Mouse (Mus musculus) macrophage (primary cell): Measurements from ENCODE around the gene Slc35e2. TPM values are rescaled to one million over a fixed set of nuclear protein-coding genes. Genes with fewer than 3 reads are reported as not detected.
A peak's percentile ranks its signal among the peaks of the same experiment; 100 is the strongest.
"Not testable (repeated sequence)": the region's sequence is repeated elsewhere in the genome, so short reads cannot be mapped to it uniquely, and the experiment has no call there.

Source experiments
- H3K27ac ChIP-seq: fragments of 350-480 bp; formaldehyde crosslinking; 2 replicates; pipeline ENCODE4 v1.9.0; 2021
- H3K36me3 ChIP-seq: fragments of 350-480 bp; formaldehyde crosslinking; 2 replicates; pipeline ENCODE4 v1.9.0; 2021; ENCODE audit errors: inconsistent target
- H3K4me3 ChIP-seq: fragments of 350-480 bp; formaldehyde crosslinking; 2 replicates; pipeline ENCODE4 v1.9.0; 2021; ENCODE audit errors: inconsistent target
- H3K79me2 ChIP-seq: fragments of 350-480 bp; formaldehyde crosslinking; 2 replicates; pipeline ENCODE4 v1.9.0; 2021; ENCODE audit errors: inconsistent target
- WGBS: methylation state at CpG from one replicate; pipeline ENCODE4 v1.1.7; 2026; ENCODE audit warnings: inconsistent platforms; ENCODE audit not compliant: missing documents; 5-methylcytosine and 5-hydroxymethylcytosine counted together
- polyA plus RNA-seq: library from polyadenylated mRNA; stranded (reverse); fragments of 250-400 nt; gene quantifications from 3 replicates; pipeline ENCODE4 v1.2.4, GENCODE M21; 2018; ENCODE audit warnings: inconsistent platforms

The Slc35e2 gene
- polyA plus RNA-seq, 1 experiment from 2014 or later, result 4.9 TPM

DNA sequence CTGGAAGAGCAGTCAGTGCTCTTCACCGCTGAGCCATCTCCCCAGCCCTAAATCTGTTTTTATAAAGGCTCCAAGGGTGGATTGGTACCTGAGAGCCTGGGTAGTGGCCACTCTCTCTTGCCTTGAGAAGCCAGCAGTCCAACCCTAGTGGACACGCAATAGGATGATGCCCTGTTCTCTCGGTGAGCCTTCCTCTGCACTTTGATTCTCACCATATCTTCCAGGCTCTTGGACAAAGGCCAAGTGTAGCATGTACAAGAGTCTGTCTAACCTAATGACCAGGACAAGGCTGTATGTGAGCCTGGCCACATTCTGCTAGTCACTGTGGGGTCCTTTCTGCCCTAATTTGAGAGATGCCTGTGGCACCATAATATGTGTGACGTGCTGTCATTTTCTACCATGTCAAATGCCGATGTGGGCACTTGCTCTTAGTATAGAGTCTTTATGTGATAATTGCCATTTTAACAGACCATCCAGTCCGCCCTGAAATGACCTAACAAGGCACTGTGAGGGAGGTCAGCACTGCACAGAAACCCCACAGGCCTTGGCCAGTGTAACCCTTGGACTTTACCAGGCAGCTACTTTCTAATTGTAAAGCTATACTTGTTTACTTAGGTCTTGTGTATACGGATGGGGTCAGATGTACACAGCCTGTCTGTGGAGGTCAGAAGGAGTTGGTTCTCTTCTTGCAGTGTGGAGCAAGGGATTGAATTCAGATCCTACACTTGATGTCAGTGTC, 32.4 kb upstream of the Slc35e2 start:
- H3K79me2 ChIP-seq, result peaks cover 99% of the 10 kb centered on the region
- 91% methylated on average over 7 of the region's 7 CpGs for WGBS
- H3K4me3 ChIP-seq, result no peak overlapping the region
- H3K27ac ChIP-seq, result no peak overlapping the region
- H3K36me3 ChIP-seq, result no peaks in the 10 kb centered on the region

DNA sequence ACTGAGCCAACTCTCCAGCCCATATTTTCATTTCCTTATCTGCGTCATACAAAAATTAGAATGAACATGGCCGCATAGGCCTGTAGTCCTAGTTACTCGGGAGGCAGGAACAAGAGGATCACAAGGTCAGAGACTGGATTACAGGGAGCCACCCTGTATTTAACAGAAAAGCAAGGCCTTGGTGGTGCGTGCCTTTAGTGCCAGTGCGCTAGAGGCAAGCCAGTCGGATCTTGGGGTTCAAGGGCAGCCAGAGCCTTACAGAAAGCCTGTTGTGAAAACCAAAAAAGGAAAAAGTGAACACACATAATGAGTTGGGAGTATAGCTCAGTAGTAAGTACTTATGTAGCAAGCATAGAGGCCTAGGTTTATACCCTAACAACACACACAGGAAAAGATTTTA, 31.4 kb upstream of the Slc35e2 start:
- Histone ChIP-seq H3K27ac (no peak overlapping the region), H3K79me2 (peaks cover 100% of the 10 kb centered on the region), H3K4me3 (no peak overlapping the region), H3K36me3 (no peaks in the 10 kb centered on the region)
- 95% methylated on average over 6 of the region's 6 CpGs for WGBS

GRCm38 (mm10) chr4:155570315-155570714, 30.9 kb upstream of the Slc35e2 start:
- H3K36me3 ChIP-seq, H3K27ac ChIP-seq, H3K4me3 ChIP-seq: not testable (repeated sequence)
- H3K79me2 ChIP-seq, result peaks cover 100% of the 10 kb centered on the region
- 93% methylated on average over 3 of the region's 11 CpGs for WGBS

GRCm38 (mm10) chr4:155571442-155571841, 29.8 kb upstream of the Slc35e2 start:
- Histone ChIP-seq H3K36me3 (peaks cover 7% of the 10 kb centered on the region; the same call in 1 of the 2 replicates), H3K4me3 (no peak overlapping the region), H3K27ac (0 out of 2 replicates have a peak overlapping the region, but pooled peaks have one; percentile 2)

GRCm38 (mm10) chr4:155573155-155573554, 28.1 kb upstream of the Slc35e2 start:
- WGBS, result 82% methylated on average over 2 of the region's 2 CpGs
- Histone ChIP-seq H3K27ac (no peak overlapping the region), H3K79me2 (peaks cover 100% of the 10 kb centered on the region), H3K36me3 (peaks cover 23% of the 10 kb centered on the region), H3K4me3 (no peak overlapping the region)

More at GRCm38 (mm10) chr4:155571442-155571841, 29.8 kb upstream of the Slc35e2 start:
- 39% methylated on average over 2 of the region's 2 CpGs for WGBS
- peaks cover 100% of the 10 kb centered on the region for H3K79me2 ChIP-seq

DNA sequence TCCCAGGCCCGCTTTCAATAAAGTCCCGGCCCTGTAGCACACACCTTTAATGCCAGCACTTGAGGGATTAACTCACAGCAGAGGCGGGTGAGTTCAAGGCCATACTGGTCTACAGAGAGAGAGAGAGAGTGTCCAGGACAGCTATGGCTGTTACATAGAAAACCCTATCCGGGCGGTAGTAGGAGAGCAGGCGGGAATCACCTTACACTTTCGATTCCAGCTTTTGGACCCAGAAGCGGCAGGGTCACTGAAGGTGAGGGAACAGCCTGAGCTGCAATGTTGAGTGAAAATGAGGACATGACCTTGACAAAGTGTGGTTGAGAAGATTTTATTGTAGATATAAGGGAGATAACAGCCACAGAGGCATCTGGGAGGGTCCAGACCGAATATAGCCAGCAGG, 27.3 kb upstream of the Slc35e2 start:
- H3K27ac ChIP-seq, result no peak overlapping the region
- WGBS, result 93% methylated on average over 9 of the region's 9 CpGs
- peaks cover 31% of the 10 kb centered on the region for H3K36me3 ChIP-seq
- H3K4me3 ChIP-seq, result no peak overlapping the region
- H3K79me2 ChIP-seq, result peaks cover 100% of the 10 kb centered on the region

- H3K4me3 ChIP-seq, result no peak overlapping the region
- H3K36me3 ChIP-seq, result peaks cover 38% of the 10 kb centered on the region
- H3K27ac ChIP-seq, result no peak overlapping the region
- H3K79me2 ChIP-seq, result peaks cover 94% of the 10 kb centered on the region
- WGBS, result 4% methylated on average over 10 of the region's 11 CpGs
Measured at GRCm38 (mm10) chr4:155574931-155575330, 26.3 kb upstream of the Slc35e2 start.

- no peak overlapping the region for H3K4me3 ChIP-seq
- H3K79me2 ChIP-seq, result peaks cover 93% of the 10 kb centered on the region
- peaks cover 38% of the 10 kb centered on the region for H3K36me3 ChIP-seq
- 90% methylated on average over 8 of the region's 8 CpGs for WGBS
- no peak overlapping the region for H3K27ac ChIP-seq
Measured at GRCm38 (mm10) chr4:155575521-155575920, 25.7 kb upstream of the Slc35e2 start.

DNA sequence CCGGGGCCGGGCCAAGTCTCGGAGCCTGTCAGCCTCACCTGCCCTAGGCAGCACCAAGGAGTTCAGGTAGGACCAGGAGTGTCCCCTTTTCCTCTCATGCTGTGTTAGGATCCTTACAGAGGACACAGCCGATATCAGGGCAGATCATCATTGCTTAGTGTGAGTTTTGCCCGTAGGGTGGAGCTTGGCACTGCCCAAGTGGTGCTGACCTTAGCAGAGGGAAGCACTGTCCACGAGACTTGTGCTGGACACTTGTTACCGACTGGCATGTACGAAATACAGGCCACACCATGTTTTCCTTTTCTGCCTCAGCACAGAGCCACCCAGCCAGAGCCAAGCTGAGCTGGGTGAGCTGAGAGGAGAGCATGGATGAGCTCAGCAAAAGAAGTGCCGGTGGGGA, 24.1 kb upstream of the Slc35e2 start:
- Histone ChIP-seq H3K36me3 (peaks cover 42% of the 10 kb centered on the region), H3K27ac (no peak overlapping the region), H3K4me3 (no peak overlapping the region), H3K79me2 (peaks cover 82% of the 10 kb centered on the region)
- WGBS, result 92% methylated on average over 8 of the region's 9 CpGs

- Histone ChIP-seq H3K27ac (no peak overlapping the region), H3K36me3 (peaks cover 42% of the 10 kb centered on the region), H3K79me2 (peaks cover 78% of the 10 kb centered on the region), H3K4me3 (no peak overlapping the region)
- WGBS, result 90% methylated on average over 5 of the region's 5 CpGs
Measured at GRCm38 (mm10) chr4:155577741-155578140, 23.5 kb upstream of the Slc35e2 start.

GRCm38 (mm10) chr4:155578336-155579125, 22.7 kb upstream of the Slc35e2 start:
- Histone ChIP-seq H3K36me3 (peaks cover 43% of the 10 kb centered on the region), H3K27ac (no peak overlapping the region), H3K4me3 (no peak overlapping the region), H3K79me2 (peaks cover 75% of the 10 kb centered on the region)
- WGBS, result 88% methylated on average over 7 of the region's 7 CpGs

DNA sequence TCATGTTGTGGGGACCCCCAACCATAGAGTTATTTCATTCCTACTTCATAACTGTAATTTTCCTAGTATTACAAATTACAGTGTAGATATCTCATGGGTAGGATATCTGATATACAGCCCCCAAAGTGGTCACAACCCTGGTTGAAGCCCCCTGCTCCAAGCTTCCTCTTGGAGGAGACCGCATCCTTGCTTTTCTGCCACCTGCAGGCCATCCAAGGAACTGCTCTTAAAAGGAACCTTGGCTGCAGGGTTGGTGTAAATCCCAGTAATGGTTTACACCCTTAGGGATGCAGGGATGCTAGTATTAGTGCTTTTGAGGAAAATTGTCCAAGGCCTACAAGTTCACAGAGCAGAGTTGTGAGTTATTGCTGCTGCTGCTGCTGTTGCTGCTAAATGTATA, 20.8 kb upstream of the Slc35e2 start:
- H3K79me2 ChIP-seq, result peaks cover 56% of the 10 kb centered on the region
- H3K36me3 ChIP-seq, result peaks cover 62% of the 10 kb centered on the region
- H3K27ac ChIP-seq, result no peak overlapping the region
- no peak overlapping the region for H3K4me3 ChIP-seq
- WGBS, result 42% methylated on average over 1 of the region's 1 CpGs

DNA sequence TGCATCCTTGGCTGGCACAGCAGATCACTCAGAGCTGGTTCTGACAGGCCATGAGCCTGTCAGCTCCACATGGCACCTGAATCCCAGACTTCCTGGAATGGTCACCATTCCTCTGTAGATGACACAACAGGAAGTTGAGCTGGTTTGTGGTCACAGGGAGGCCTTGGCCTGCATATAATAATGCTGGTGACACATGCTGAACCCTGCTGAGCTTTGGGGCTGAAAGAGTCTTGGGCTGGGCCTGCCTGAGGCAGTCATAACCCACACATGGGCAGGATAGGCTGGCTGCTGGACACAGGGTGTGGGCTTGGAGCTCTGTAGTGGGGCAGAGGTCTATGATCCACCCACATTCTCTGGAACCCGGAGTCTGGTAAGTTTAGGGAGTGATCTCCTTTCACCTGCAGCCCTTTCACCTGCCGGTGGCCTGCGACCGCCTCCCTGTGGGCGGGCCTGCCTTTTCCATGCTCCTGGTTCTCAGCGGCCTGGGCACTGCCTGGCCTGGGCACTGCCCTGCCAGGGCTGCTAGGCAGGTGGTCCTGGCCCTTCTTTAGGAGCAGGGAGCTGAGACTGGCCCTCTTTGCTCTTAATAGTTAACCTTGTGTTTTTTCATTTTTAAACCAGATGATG, 18.8 kb upstream of the Slc35e2 start:
- Histone ChIP-seq H3K79me2 (peaks cover 36% of the 10 kb centered on the region; the same call in 1 of the 2 replicates), H3K36me3 (peaks cover 66% of the 10 kb centered on the region), H3K4me3 (no peak overlapping the region), H3K27ac (peak overlapping the region; percentile 43)
- 68% methylated on average over 6 of the region's 6 CpGs for WGBS

DNA sequence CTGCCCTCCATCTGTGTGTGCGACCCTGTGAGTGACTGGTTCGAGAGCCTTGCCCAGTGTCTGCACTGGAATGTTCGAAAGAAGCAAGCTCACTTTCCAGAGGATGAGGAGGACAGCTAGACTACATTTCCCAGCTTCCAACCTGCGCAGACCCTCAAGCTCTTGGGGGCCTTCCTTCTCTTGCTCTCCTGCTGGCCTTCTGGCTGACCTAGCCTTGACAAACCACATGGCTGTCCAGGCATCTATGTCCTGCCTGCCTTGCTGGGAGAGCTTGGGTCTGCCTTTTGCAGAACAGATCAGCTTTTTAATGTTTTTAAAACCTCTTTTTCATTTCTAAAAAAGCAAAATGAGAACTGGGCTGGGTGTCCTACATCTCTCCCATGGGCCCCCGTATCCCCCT, 11.9 kb upstream of the Slc35e2 start:
- Histone ChIP-seq H3K27ac (no peak overlapping the region), H3K36me3 (peaks cover 63% of the 10 kb centered on the region), H3K4me3 (no peak overlapping the region), H3K79me2 (no peaks in the 10 kb centered on the region)
- 97% methylated on average over 4 of the region's 5 CpGs for WGBS
